Mouse (Mus musculus): Measurements from ENCODE around the gene Syt9. TPM values are rescaled to one million over a fixed set of nuclear protein-coding genes. Genes with fewer than 3 reads are reported as not detected.

Gene Syt9
- polyA plus RNA-seq, 1 experiment, result not detected

DNA sequence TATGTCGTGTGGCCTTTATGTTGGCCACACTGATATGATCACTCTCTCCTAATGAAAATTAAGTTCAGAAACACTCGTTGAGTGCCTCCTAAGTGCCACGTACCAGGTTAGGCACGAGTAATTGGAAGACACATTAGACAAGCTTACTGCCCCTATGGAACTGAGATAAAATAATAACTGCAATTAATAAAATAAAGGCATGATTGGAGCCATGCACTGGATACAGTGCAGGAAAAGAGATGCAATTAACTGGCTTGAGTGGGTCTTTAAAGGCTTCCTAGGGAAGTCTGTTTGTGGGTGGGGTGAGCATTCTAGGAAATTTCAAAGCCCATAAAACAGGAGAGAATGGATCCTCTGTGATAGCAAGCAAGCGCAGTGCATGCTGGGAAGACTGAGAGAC lies 10.0 kb downstream of the Syt9 start:
- Histone ChIP-seq H3ac (ENCODE audit: control insufficient read depth, insufficient read length) (no peak overlapping the region), H3K27me3 (ENCODE audit: control insufficient read depth, insufficient read depth, insufficient read length) (no peaks in the 10 kb centered on the region), H3K36me3 (ENCODE audit: control insufficient read depth, insufficient read depth) (no peaks in the 10 kb centered on the region), H3K4me2 (ENCODE audit: low read depth) (no peak overlapping the region), H3K4me3 (no peak overlapping the region), H3K79me2 (ENCODE audit: control insufficient read depth, insufficient read depth) (no peaks in the 10 kb centered on the region)
- no peak for TF ChIP-seq SRF (IDR thresholded peaks at IDR 0.05; ENCODE audit: control insufficient read depth, insufficient read length, low read depth)
- TF ChIP-seq TCF3 (IDR thresholded peaks at IDR 0.05; ENCODE audit: insufficient read length, low read depth), result no peak
- TF ChIP-seq MYOD1 (IDR thresholded peaks at IDR 0.05; ENCODE audit: control insufficient read depth in 1 of 3, insufficient read length in 2 of 3, low read depth in 2 of 3), result no peak
- no peak for TF ChIP-seq REST (IDR thresholded peaks at IDR 0.05; ENCODE audit: insufficient read depth, insufficient read length)
- no peak for TF ChIP-seq TCF12 (IDR thresholded peaks at IDR 0.05; ENCODE audit: insufficient read depth, poor library complexity, severe bottlenecking)
- no peak for TF ChIP-seq E2F4 (IDR thresholded peaks at IDR 0.05; ENCODE audit: insufficient read depth)

DNA sequence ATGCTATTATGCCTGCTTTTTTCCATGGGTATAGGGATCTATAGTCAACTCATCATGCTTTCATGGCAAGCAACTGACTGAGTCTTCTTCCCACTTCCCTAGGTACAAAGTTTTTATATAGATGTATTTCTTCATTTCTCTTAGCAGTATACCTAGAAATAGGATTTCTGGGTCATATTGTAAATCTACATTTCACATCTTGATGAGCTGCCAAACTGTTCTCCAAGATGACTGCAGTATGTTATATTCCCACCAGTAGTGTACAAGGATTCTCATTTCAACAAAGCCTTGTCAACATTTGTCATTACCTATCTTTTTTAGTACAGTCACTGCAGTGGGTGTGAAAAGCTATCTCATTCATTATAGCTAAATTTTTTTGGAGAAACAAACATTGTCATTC lies 19.1 kb downstream of the Syt9 start:
- Histone ChIP-seq H3K4me2 (ENCODE audit: low read depth) (no peak overlapping the region), H3K79me2 (ENCODE audit: control insufficient read depth, insufficient read depth) (no peaks in the 10 kb centered on the region), H3K36me3 (ENCODE audit: control insufficient read depth, insufficient read depth) (no peaks in the 10 kb centered on the region), H3K4me3 (no peak overlapping the region), H3ac (ENCODE audit: control insufficient read depth, insufficient read length) (no peak overlapping the region), H3K27me3 (ENCODE audit: control insufficient read depth, insufficient read depth, insufficient read length) (no peaks in the 10 kb centered on the region)
- TF ChIP-seq MYOD1 (IDR thresholded peaks at IDR 0.05; ENCODE audit: control insufficient read depth in 1 of 3, insufficient read length in 2 of 3, low read depth in 2 of 3) (no peak), MAX (IDR thresholded peaks at IDR 0.05; ENCODE audit: low read depth) (no peak), TCF3 (IDR thresholded peaks at IDR 0.05; ENCODE audit: insufficient read length, low read depth) (no peak), POLR2A (IDR thresholded peaks at IDR 0.05; ENCODE audit: insufficient read length, low read depth) (no peak), POLR2AphosphoS2 (IDR thresholded peaks at IDR 0.05; ENCODE audit: insufficient read length, low read depth) (no peak), E2F4 (IDR thresholded peaks at IDR 0.05; ENCODE audit: insufficient read depth) (no peak), TCF12 (IDR thresholded peaks at IDR 0.05; ENCODE audit: insufficient read depth, poor library complexity, severe bottlenecking) (no peak), REST (IDR thresholded peaks at IDR 0.05; ENCODE audit: insufficient read depth, insufficient read length) (no peak), MYOG (IDR thresholded peaks at IDR 0.05; ENCODE audit: control insufficient read depth in 1 of 3, insufficient read depth in 1 of 3, insufficient read length in 2 of 3, low read depth in 2 of 3) (no peak), USF1 (IDR thresholded peaks at IDR 0.05; ENCODE audit: low read depth) (no peak)

DNA sequence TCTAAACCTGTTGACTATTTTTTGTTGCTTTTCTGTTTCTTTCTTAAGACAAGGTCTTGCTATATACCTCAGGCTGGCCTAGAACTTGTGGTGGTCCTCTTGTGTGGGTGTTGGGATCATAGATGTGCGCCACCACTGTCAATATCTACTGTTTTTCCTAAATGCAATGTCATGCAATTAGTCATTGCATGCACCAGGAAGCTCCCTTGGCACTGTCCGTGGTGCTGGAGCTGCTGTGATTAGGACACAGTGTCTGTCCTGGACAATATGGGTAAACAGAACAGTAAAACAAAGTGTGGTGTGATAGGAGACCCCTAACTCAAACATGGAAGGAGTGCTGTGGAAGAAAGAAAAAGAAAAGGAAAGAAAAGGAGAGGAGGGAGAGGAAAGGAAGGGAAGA lies 22.2 kb downstream of the Syt9 start:
- H3K4me2 ChIP-seq (ENCODE audit: low read depth), result no peak overlapping the region
- no peaks in the 10 kb centered on the region for H3K36me3 ChIP-seq (ENCODE audit: control insufficient read depth, insufficient read depth)
- peak; percentile 59 for TF ChIP-seq REST (IDR thresholded peaks at IDR 0.05; ENCODE audit: insufficient read depth, insufficient read length)
- TF ChIP-seq MAX (IDR thresholded peaks at IDR 0.05; ENCODE audit: low read depth), result no peak
- TF ChIP-seq POLR2A (IDR thresholded peaks at IDR 0.05; ENCODE audit: insufficient read length, low read depth), result no peak
- no peak for TF ChIP-seq USF1 (IDR thresholded peaks at IDR 0.05; ENCODE audit: low read depth)
- TF ChIP-seq SRF (IDR thresholded peaks at IDR 0.05; ENCODE audit: control insufficient read depth, insufficient read length, low read depth), result no peak
- H3K79me2 ChIP-seq (ENCODE audit: control insufficient read depth, insufficient read depth), result no peaks in the 10 kb centered on the region
- no peak overlapping the region for H3ac ChIP-seq (ENCODE audit: control insufficient read depth, insufficient read length)
- no peaks in the 10 kb centered on the region for H3K27me3 ChIP-seq (ENCODE audit: control insufficient read depth, insufficient read depth, insufficient read length)
- no peak overlapping the region for H3K4me3 ChIP-seq

DNA sequence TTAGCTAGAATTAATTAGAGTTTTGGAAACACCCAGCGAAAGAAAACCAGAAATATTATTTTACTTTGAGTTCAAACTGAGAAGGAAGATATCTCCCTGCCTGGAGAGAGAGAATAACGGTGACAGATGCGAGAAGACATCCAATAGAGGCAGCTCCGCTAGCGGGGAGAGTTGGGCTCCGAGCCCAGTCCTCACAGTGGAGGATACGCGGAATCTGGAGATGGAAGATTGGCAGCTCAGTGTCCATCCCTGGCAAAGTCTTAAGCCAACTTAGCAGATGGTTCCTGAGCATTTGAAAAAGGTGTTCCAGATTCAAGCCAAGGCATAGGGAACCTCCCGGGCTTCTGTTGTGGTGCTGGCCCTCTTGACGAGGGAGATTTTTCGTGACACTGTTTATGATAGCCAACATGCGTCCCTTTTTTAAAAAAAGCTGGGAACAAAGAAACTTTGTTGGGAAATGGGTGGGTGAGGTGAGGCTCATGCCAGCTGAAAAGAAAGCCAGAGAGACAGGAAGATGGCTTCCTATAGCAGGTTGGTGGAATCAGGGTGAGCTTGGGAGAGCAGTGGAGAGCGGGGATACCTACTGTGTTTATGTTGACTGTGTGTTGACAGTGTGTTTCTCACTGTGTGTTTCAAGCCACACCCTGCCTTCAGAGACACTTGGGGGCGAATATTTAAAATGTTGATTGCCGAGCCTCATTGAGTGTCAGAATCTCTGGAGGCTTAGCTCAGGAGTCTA lies 29.7 kb downstream of the Syt9 start:
- Histone ChIP-seq H3K4me2 (ENCODE audit: low read depth) (no peak overlapping the region), H3K4me3 (no peak overlapping the region), H3K27me3 (ENCODE audit: control insufficient read depth, insufficient read depth, insufficient read length) (no peaks in the 10 kb centered on the region), H3K79me2 (ENCODE audit: control insufficient read depth, insufficient read depth) (no peaks in the 10 kb centered on the region), H3ac (ENCODE audit: control insufficient read depth, insufficient read length) (no peak overlapping the region), H3K36me3 (ENCODE audit: control insufficient read depth, insufficient read depth) (no peaks in the 10 kb centered on the region)
- TF ChIP-seq TCF3 (IDR thresholded peaks at IDR 0.05; ENCODE audit: insufficient read length, low read depth), result no peak
- TF ChIP-seq POLR2A (IDR thresholded peaks at IDR 0.05; ENCODE audit: insufficient read length, low read depth), result no peak
- no peak for TF ChIP-seq POLR2AphosphoS2 (IDR thresholded peaks at IDR 0.05; ENCODE audit: insufficient read length, low read depth)
- no peak for TF ChIP-seq MAX (IDR thresholded peaks at IDR 0.05; ENCODE audit: low read depth)
- TF ChIP-seq REST (IDR thresholded peaks at IDR 0.05; ENCODE audit: insufficient read depth, insufficient read length), result no peak
- TF ChIP-seq TCF12 (IDR thresholded peaks at IDR 0.05; ENCODE audit: insufficient read depth, poor library complexity, severe bottlenecking), result no peak
- no peak for TF ChIP-seq E2F4 (IDR thresholded peaks at IDR 0.05; ENCODE audit: insufficient read depth)
- TF ChIP-seq SRF (IDR thresholded peaks at IDR 0.05; ENCODE audit: control insufficient read depth, insufficient read length, low read depth), result no peak
- TF ChIP-seq MYOG (IDR thresholded peaks at IDR 0.05; ENCODE audit: control insufficient read depth in 1 of 3, insufficient read depth in 1 of 3, insufficient read length in 2 of 3, low read depth in 2 of 3), result no peak
- no peak for TF ChIP-seq CEBPB (IDR thresholded peaks at IDR 0.05; ENCODE audit: insufficient read depth, poor library complexity, severe bottlenecking)
- TF ChIP-seq USF1 (IDR thresholded peaks at IDR 0.05; ENCODE audit: low read depth), result no peak
- TF ChIP-seq MYOD1 (IDR thresholded peaks at IDR 0.05; ENCODE audit: control insufficient read depth in 1 of 3, insufficient read length in 2 of 3, low read depth in 2 of 3), result no peak

DNA sequence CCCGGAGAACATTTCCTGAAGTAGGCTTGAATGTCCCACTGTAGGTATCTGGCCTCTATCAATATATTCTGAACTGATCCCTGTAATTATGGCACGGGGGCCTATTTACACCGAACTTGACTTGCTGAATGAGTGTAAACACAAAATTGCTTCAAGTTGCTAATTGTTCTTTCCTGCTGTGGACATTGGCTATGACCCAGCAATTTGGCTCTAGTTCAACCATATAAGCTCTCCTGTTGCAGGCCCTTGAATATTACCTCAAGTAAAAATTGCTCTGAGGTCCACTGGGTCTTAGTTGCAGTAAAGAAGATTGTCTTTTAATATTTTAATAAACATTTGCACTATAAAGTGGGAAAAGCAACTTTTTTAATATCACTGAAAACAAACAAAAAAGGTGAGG lies 32.7 kb downstream of the Syt9 start:
- no peak overlapping the region for H3ac ChIP-seq (ENCODE audit: control insufficient read depth, insufficient read length)
- TF ChIP-seq SRF (IDR thresholded peaks at IDR 0.05; ENCODE audit: control insufficient read depth, insufficient read length, low read depth) (no peak), REST (IDR thresholded peaks at IDR 0.05; ENCODE audit: insufficient read depth, insufficient read length) (no peak), TCF12 (IDR thresholded peaks at IDR 0.05; ENCODE audit: insufficient read depth, poor library complexity, severe bottlenecking) (no peak), TCF3 (IDR thresholded peaks at IDR 0.05; ENCODE audit: insufficient read length, low read depth) (no peak), E2F4 (IDR thresholded peaks at IDR 0.05; ENCODE audit: insufficient read depth) (no peak), MAX (IDR thresholded peaks at IDR 0.05; ENCODE audit: low read depth) (no peak), CEBPB (IDR thresholded peaks at IDR 0.05; ENCODE audit: insufficient read depth, poor library complexity, severe bottlenecking) (no peak), POLR2AphosphoS2 (IDR thresholded peaks at IDR 0.05; ENCODE audit: insufficient read length, low read depth) (no peak), POLR2A (IDR thresholded peaks at IDR 0.05; ENCODE audit: insufficient read length, low read depth) (no peak), MYOD1 (IDR thresholded peaks at IDR 0.05; ENCODE audit: control insufficient read depth in 1 of 3, insufficient read length in 2 of 3, low read depth in 2 of 3) (no peak), USF1 (IDR thresholded peaks at IDR 0.05; ENCODE audit: low read depth) (no peak), MYOG (IDR thresholded peaks at IDR 0.05; ENCODE audit: control insufficient read depth in 1 of 3, insufficient read depth in 1 of 3, insufficient read length in 2 of 3, low read depth in 2 of 3) (no peak)
- H3K27me3 ChIP-seq (ENCODE audit: control insufficient read depth, insufficient read depth, insufficient read length), result no peaks in the 10 kb centered on the region
- H3K4me2 ChIP-seq (ENCODE audit: low read depth), result no peak overlapping the region
- H3K4me3 ChIP-seq, result no peak overlapping the region
- no peaks in the 10 kb centered on the region for H3K36me3 ChIP-seq (ENCODE audit: control insufficient read depth, insufficient read depth)
- no peaks in the 10 kb centered on the region for H3K79me2 ChIP-seq (ENCODE audit: control insufficient read depth, insufficient read depth)

Measured in myocyte (in vitro differentiated cells).